Mouse (Mus musculus): ENCODE measurements around the gene Efna4.

DNA sequence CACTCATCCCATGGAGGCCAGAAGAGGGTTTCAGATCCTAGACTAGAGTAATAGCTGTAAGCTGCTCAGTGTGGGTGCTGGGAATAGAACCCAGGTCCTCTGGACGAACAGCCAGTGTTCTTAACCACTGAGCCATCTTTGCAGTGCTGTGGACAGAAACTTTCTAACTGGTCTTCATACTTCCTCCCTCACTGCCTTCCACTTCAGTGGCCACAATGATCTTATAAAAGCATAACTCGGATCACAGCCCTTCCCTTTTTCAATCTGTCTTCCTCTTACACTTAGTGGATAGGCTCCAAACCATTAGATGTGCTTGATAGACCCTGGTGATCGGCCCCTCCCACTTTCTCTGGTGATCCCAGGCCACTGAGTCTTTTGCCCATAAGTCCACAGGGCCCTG is 22.4 kb upstream of the Efna4 start:
- TF ChIP-seq CTCF (IDR thresholded peaks at IDR 0.05; ENCODE audit: control insufficient read depth, insufficient read depth, insufficient replicate concordance, low read depth, low read length) (no peak), POLR2A (IDR thresholded peaks at IDR 0.05; ENCODE audit: control insufficient read depth, low read depth, low read length) (no peak)

Data from testis, adult 2 months (tissue).